Mouse (Mus musculus): Measurements from ENCODE around the gene Sumo3.

GRCm38 (mm10) chr10:77663949-77664665 is 58.2 kb downstream of the Sumo3 start:
- TF ChIP-seq GATA1 (IDR thresholded peaks at IDR 0.05; ENCODE audit: low read length) (no peak), TAL1 (IDR thresholded peaks at IDR 0.05; ENCODE audit: low read length) (no peak)

Data from erythroblast, embryonic 14.5 days (primary cell).